Mouse (Mus musculus) MEL-GATA-1-ER (cell line): ENCODE measurements at regions not wholly inside any gene's neighbourhood (a gene's known extent, or its start where the extent isn't known, plus 50 kb on each side); places are given as distances from the start of the nearest gene placed in this dataset.

Experiments
- DNase-seq: peaks from one replicate; pipeline ENCODE4 v3.0.0-alpha.2; 2012; ENCODE audit warnings: low read depth; ENCODE audit errors: extremely low read depth

- no peak for DNase-seq
These were observed 90.7 kb downstream of the Banf2 start for GRCm38 (mm10) chr2:144123395-144124034.

GRCm38 (mm10) chr2:144127082-144128037, 94.5 kb downstream of the Banf2 start:
- no peak for DNase-seq

GRCm38 (mm10) chr2:144128038-144128402, 95.2 kb downstream of the Banf2 start:
- DNase-seq: no peak

GRCm38 (mm10) chr2:144128527-144128926, 95.7 kb downstream of the Banf2 start:
- DNase-seq: no peak

- no peak for DNase-seq
These were observed 101.1 kb downstream of the Banf2 start for GRCm38 (mm10) chr2:144133806-144134574.

GRCm38 (mm10) chr2:144134575-144134958, 101.7 kb downstream of the Banf2 start:
- DNase-seq: no peak

- DNase-seq: no peak
These were observed 102.7 kb downstream of the Banf2 start for GRCm38 (mm10) chr2:144135586-144135985.

- no peak for DNase-seq
These were observed 110.9 kb downstream of the Banf2 start for GRCm38 (mm10) chr2:144143620-144144384.

- DNase-seq: no peak
These were observed 111.8 kb downstream of the Banf2 start for GRCm38 (mm10) chr2:144144486-144145136.

GRCm38 (mm10) chr2:144156456-144157211, 113.8 kb upstream of the Mgme1 start:
- DNase-seq: no peak

- DNase-seq: no peak
These were observed 113.1 kb upstream of the Mgme1 start for GRCm38 (mm10) chr2:144157343-144157742.

- DNase-seq: no peak
These were observed 112.2 kb upstream of the Mgme1 start for GRCm38 (mm10) chr2:144158256-144158655.

- no peak for DNase-seq
These were observed 110.6 kb upstream of the Mgme1 start for GRCm38 (mm10) chr2:144159854-144160331.

GRCm38 (mm10) chr2:144160434-144160833, 110.0 kb upstream of the Mgme1 start:
- DNase-seq: no peak

- DNase-seq: no peak
These were observed 108.6 kb upstream of the Mgme1 start for GRCm38 (mm10) chr2:144161852-144162251.

GRCm38 (mm10) chr2:144164102-144164501, 106.4 kb upstream of the Mgme1 start:
- DNase-seq: no peak

- DNase-seq: peak; percentile 31
These were observed 105.3 kb upstream of the Mgme1 start for GRCm38 (mm10) chr2:144164986-144165821.

- no peak for DNase-seq
These were observed 104.2 kb upstream of the Mgme1 start for GRCm38 (mm10) chr2:144166102-144166750.
